10 mouse cellular contexts compared by ENCODE assay signal in genomic region chr8:84130806-84131205, GRCm38 (mm10). TPM values are rescaled to one million over a fixed set of nuclear protein-coding genes. Genes with fewer than 3 reads are reported as not detected.
DNase-seq lines count a peak whose midpoint lies in the region; ATAC-seq and TF ChIP-seq lines count a peak whose summit lies in the region.
"Had no signal": no experiment of that assay in that cellular context is flagged by ENCODE, and none has a peak within 500 bp of the region (broad histone marks: within the 10 kb centered on the region; RNA-seq: fewer than 3 reads in every experiment).

No protein-coding gene starts in this region.

- no peak overlapping the region for H3K4me2 ChIP-seq in midbrain, embryonic 12.5 days (replicated peaks)
- no peak overlapping the region for H3K4me2 ChIP-seq in hindbrain, embryonic 16.5 days (ENCODE audit: low read length)
- no peak overlapping the region for H3K4me2 ChIP-seq in midbrain, postnatal 0 days (ENCODE audit: low read depth, low read length, poor library complexity, severe bottlenecking)

- H3K9me3 ChIP-seq in midbrain, embryonic 12.5 days = no peaks in the 10 kb centered on the region
- H3K9me3 ChIP-seq in midbrain, embryonic 10.5 days (replicated peaks) = no peaks in the 10 kb centered on the region
- no peaks in the 10 kb centered on the region for H3K9me3 ChIP-seq in hindbrain, embryonic 16.5 days (ENCODE audit: control insufficient read depth, low read length)
- H3K9me3 ChIP-seq in midbrain, postnatal 0 days (ENCODE audit: low read length) = no peaks in the 10 kb centered on the region

- H3K27ac ChIP-seq in midbrain, embryonic 12.5 days (replicated peaks) = 0 out of 2 replicates have a peak overlapping the region, but pooled peaks have one; percentile 1
- H3K27ac ChIP-seq in midbrain, embryonic 10.5 days (replicated peaks) = no peak overlapping the region
- H3K27ac ChIP-seq in hindbrain, embryonic 16.5 days (ENCODE audit: low read depth, low read length) = no peak overlapping the region
- H3K27ac ChIP-seq in midbrain, postnatal 0 days (ENCODE audit: low read depth, low read length) = no peak overlapping the region

- WGBS in midbrain, embryonic 12.5 days = 52% methylated on average over 30 of the region's 30 CpGs
- 47% methylated on average over 30 of the region's 30 CpGs for WGBS in midbrain, embryonic 10.5 days
- 52% methylated on average over 24 of the region's 30 CpGs for whole genome bisulfite sequencing in hindbrain, embryonic 16.5 days
- 50% methylated on average over 30 of the region's 30 CpGs for WGBS in midbrain, postnatal 0 days

- H3K36me3 ChIP-seq in midbrain, embryonic 12.5 days = peaks cover 43% of the 10 kb centered on the region
- H3K36me3 ChIP-seq in midbrain, embryonic 10.5 days = peaks cover 44% of the 10 kb centered on the region
- H3K36me3 ChIP-seq in hindbrain, embryonic 16.5 days (ENCODE audit: control insufficient read depth, insufficient read depth, low read length) = peaks cover 26% of the 10 kb centered on the region
- peaks cover 37% of the 10 kb centered on the region for H3K36me3 ChIP-seq in midbrain, postnatal 0 days (ENCODE audit: insufficient read depth, low read length)

- no peak for ATAC-seq in midbrain, embryonic 12.5 days (ENCODE audit: low FRiP score, low read depth)
- ATAC-seq in hindbrain, embryonic 16.5 days = peak; percentile 53
- ATAC-seq in midbrain, postnatal 0 days (ENCODE audit: low FRiP score) = 0 out of 2 replicates have a peak, but pooled peaks have one; percentile 32

- peak; percentile 26 for DNase-seq in embryo, embryonic 11 days
- DNase-seq in embryo, embryonic 10.5 days (ENCODE audit: low spot score) = no peak
- no peak for DNase-seq in midbrain, embryonic 10.5 days (ENCODE audit: low spot score)
- DNase-seq in midbrain, postnatal 0 days (ENCODE audit: low spot score) = peak; percentile 25
- no peak for DNase-seq in lung, postnatal 25 days (ENCODE audit: low spot score)
- no peak for DNase-seq in embryo, embryonic 9.5 days (ENCODE audit: extremely low spot score)

- peaks cover 15% of the 10 kb centered on the region; the same call in 1 of the 2 replicates for H3K27me3 ChIP-seq in midbrain, embryonic 12.5 days
- peaks cover 12% of the 10 kb centered on the region for H3K27me3 ChIP-seq in midbrain, embryonic 10.5 days (ENCODE audit: low read depth, poor library complexity, severe bottlenecking)
- no peaks in the 10 kb centered on the region for H3K27me3 ChIP-seq in hindbrain, embryonic 16.5 days (replicated peaks; ENCODE audit: control insufficient read depth, insufficient read depth, low read length)
- no peaks in the 10 kb centered on the region for H3K27me3 ChIP-seq in midbrain, postnatal 0 days (ENCODE audit: insufficient read depth, low read length)

- no peak for TF ChIP-seq CTCF in midbrain, postnatal 0 days (IDR thresholded peaks at IDR 0.05)

- no peak overlapping the region for H3K4me3 ChIP-seq in midbrain, embryonic 12.5 days
- no peak overlapping the region for H3K4me3 ChIP-seq in midbrain, embryonic 10.5 days
- H3K4me3 ChIP-seq in hindbrain, embryonic 16.5 days (ENCODE audit: low read length) = no peak overlapping the region
- H3K4me3 ChIP-seq in midbrain, postnatal 0 days (ENCODE audit: low read depth, low read length) = no peak overlapping the region

- H3K4me1 ChIP-seq in midbrain, embryonic 12.5 days = peaks cover 4% of the 10 kb centered on the region; the same call in 1 of the 2 replicates
- H3K4me1 ChIP-seq in midbrain, embryonic 10.5 days = peaks cover 14% of the 10 kb centered on the region
- H3K4me1 ChIP-seq in hindbrain, embryonic 16.5 days (ENCODE audit: control insufficient read depth, insufficient read depth, low read depth, low read length) = no peaks in the 10 kb centered on the region
- 0 out of 2 replicates have a peak, but pooled peaks cover 4% of the 10 kb centered on the region for H3K4me1 ChIP-seq in midbrain, postnatal 0 days (ENCODE audit: insufficient read depth, low read length)

- no peak overlapping the region for H3K9ac ChIP-seq in midbrain, embryonic 12.5 days (replicated peaks)
- 0 out of 2 replicates have a peak overlapping the region, but pooled peaks have one; percentile 3 for H3K9ac ChIP-seq in hindbrain, embryonic 16.5 days (ENCODE audit: low read depth, low read length)
- no peak overlapping the region for H3K9ac ChIP-seq in midbrain, postnatal 0 days (replicated peaks; ENCODE audit: low read length, poor library complexity, severe bottlenecking)

RNA-seq across cellular contexts. Expression of gene Podnl1, which starts 5.0 kb away (rescaled TPM):
- 0.46 and 0.51 TPM in 2 replicates for polyA plus RNA-seq in midbrain, embryonic 12.5 days (2016; fragmentation: Nextera tagmentation; extraction: Ambion mirVana)
- 0.09 and 0.14 TPM in 2 replicates for polyA plus RNA-seq in midbrain, embryonic 10.5 days (2016; fragmentation: Nextera tagmentation; extraction: Ambion mirVana)
- 0.51 and 0.55 TPM in 2 replicates for polyA plus RNA-seq in hindbrain, embryonic 16.5 days (2015; fragmentation: Nextera tagmentation; extraction: Ambion mirVana)
- total RNA-seq in midbrain, postnatal 0 days (2014; rRNA removed) = 0.05 and 0.19 TPM in 2 replicates
- 0.38 and 0.56 TPM in 2 replicates for polyA plus RNA-seq in midbrain, postnatal 0 days (2015; fragmentation: Nextera tagmentation; extraction: Ambion mirVana)
- total RNA-seq: gastrocnemius, adult 8-10 months; left cerebral cortex, postnatal 25 days had no signal

RNA-seq across cellular contexts. Expression of gene Cc2d1a, which starts 16.9 kb away (rescaled TPM):
- 19.0 and 19.5 TPM in 2 replicates for polyA plus RNA-seq in midbrain, embryonic 12.5 days (2016; fragmentation: Nextera tagmentation; extraction: Ambion mirVana)
- polyA plus RNA-seq in midbrain, embryonic 10.5 days (2016; fragmentation: Nextera tagmentation; extraction: Ambion mirVana) = 14.0 and 18.1 TPM in 2 replicates
- 53.3 and 54.5 TPM in 2 replicates for polyA plus RNA-seq in hindbrain, embryonic 16.5 days (2015; fragmentation: Nextera tagmentation; extraction: Ambion mirVana)
- 86.1 and 101 TPM in 2 replicates for total RNA-seq in midbrain, postnatal 0 days (2014; rRNA removed)
- polyA plus RNA-seq in midbrain, postnatal 0 days (2015; fragmentation: Nextera tagmentation; extraction: Ambion mirVana) = 65.9 and 70.7 TPM in 2 replicates

RNA-seq across cellular contexts. Expression of gene 4930432K21Rik, which starts 17.0 kb away (rescaled TPM):
- 2.4 TPM in 2 replicates for polyA plus RNA-seq in midbrain, embryonic 12.5 days (2016; fragmentation: Nextera tagmentation; extraction: Ambion mirVana)
- 2.4 TPM in 2 replicates for polyA plus RNA-seq in midbrain, embryonic 10.5 days (2016; fragmentation: Nextera tagmentation; extraction: Ambion mirVana)
- 2.7 and 2.9 TPM in 2 replicates for polyA plus RNA-seq in hindbrain, embryonic 16.5 days (2015; fragmentation: Nextera tagmentation; extraction: Ambion mirVana)
- 5.6 and 5.7 TPM in 2 replicates for total RNA-seq in midbrain, postnatal 0 days (2014; rRNA removed)
- polyA plus RNA-seq in midbrain, postnatal 0 days (2015; fragmentation: Nextera tagmentation; extraction: Ambion mirVana) = 2.2 and 2.4 TPM in 2 replicates

RNA-seq across cellular contexts. Expression of gene Dcaf15, which starts 26.2 kb away (rescaled TPM):
- polyA plus RNA-seq in midbrain, embryonic 12.5 days (2016; fragmentation: Nextera tagmentation; extraction: Ambion mirVana) = 20.5 and 22.1 TPM in 2 replicates
- 16.3 and 17.5 TPM in 2 replicates for polyA plus RNA-seq in midbrain, embryonic 10.5 days (2016; fragmentation: Nextera tagmentation; extraction: Ambion mirVana)
- 21.5 and 22.7 TPM in 2 replicates for polyA plus RNA-seq in hindbrain, embryonic 16.5 days (2015; fragmentation: Nextera tagmentation; extraction: Ambion mirVana)
- 62.3 and 67.6 TPM in 2 replicates for total RNA-seq in midbrain, postnatal 0 days (2014; rRNA removed)
- 21.7 and 23.3 TPM in 2 replicates for polyA plus RNA-seq in midbrain, postnatal 0 days (2015; fragmentation: Nextera tagmentation; extraction: Ambion mirVana)

RNA-seq across cellular contexts. Expression of gene Nanos3, which starts 54.2 kb away (rescaled TPM):
- 4.5 and 8.3 TPM in 2 replicates for polyA plus RNA-seq in midbrain, embryonic 12.5 days (2016; fragmentation: Nextera tagmentation; extraction: Ambion mirVana)
- polyA plus RNA-seq in midbrain, embryonic 10.5 days (2016; fragmentation: Nextera tagmentation; extraction: Ambion mirVana) = 3.0 and 5.6 TPM in 2 replicates
- 6.2 and 6.8 TPM in 2 replicates for polyA plus RNA-seq in hindbrain, embryonic 16.5 days (2015; fragmentation: Nextera tagmentation; extraction: Ambion mirVana)
- total RNA-seq in midbrain, postnatal 0 days (2014; rRNA removed) = 0.27 and 4.6 TPM in 2 replicates
- 14.0 and 15.3 TPM in 2 replicates for polyA plus RNA-seq in midbrain, postnatal 0 days (2015; fragmentation: Nextera tagmentation; extraction: Ambion mirVana)
- total RNA-seq: gastrocnemius, adult 8-10 months had no signal

Comparison
In these comparisons a context has a peak if more than half of its experiments do, and no peak if none do; other contexts are left out.
1. DNase-seq: peak in embryo, embryonic 11 days (single experiment) and midbrain, postnatal 0 days (single experiment); none in embryo, embryonic 10.5 days (single experiment), midbrain, embryonic 10.5 days (single experiment), lung, postnatal 25 days (single experiment) and embryo, embryonic 9.5 days (single experiment).